9 mouse cellular contexts compared by ENCODE assay signal in genomic region chr2:59628057-59628901, GRCm38 (mm10). TPM values are rescaled to one million over a fixed set of nuclear protein-coding genes. Genes with fewer than 3 reads are reported as not detected.
DNase-seq lines count a peak whose midpoint lies in the region; ATAC-seq lines count a peak whose summit lies in the region.
"Had no signal": no experiment of that assay in that cellular context is flagged by ENCODE, and none has a peak within 500 bp of the region (broad histone marks: within the 10 kb centered on the region; RNA-seq: fewer than 3 reads in every experiment).

No protein-coding gene starts in this region.

- H3K4me1 ChIP-seq in kidney, embryonic 14.5 days (ENCODE audit: control insufficient read depth, insufficient read depth, low read length), result peaks cover 52% of the 10 kb centered on the region

- no peaks in the 10 kb centered on the region for H3K27me3 ChIP-seq in kidney, embryonic 14.5 days (ENCODE audit: control insufficient read depth, insufficient read depth, low read length)
- H3K27me3 ChIP-seq: neural tube, embryonic 13.5 days had no signal

- H3K9ac ChIP-seq in kidney, embryonic 14.5 days (ENCODE audit: low read depth, low read length), result no peak overlapping the region
- H3K9ac ChIP-seq: neural tube, embryonic 13.5 days had no signal

- H3K36me3 ChIP-seq in kidney, embryonic 14.5 days (ENCODE audit: control insufficient read depth, insufficient read depth, low read length), result no peaks in the 10 kb centered on the region; the same call in 1 of the 2 replicates
- H3K36me3 ChIP-seq: neural tube, embryonic 13.5 days had no signal

- H3K27ac ChIP-seq in kidney, embryonic 14.5 days (ENCODE audit: low read depth, low read length), result peak overlapping the region; percentile 55; the same call in 1 of the 2 replicates
- H3K27ac ChIP-seq: neural tube, embryonic 13.5 days had no signal

- no peaks in the 10 kb centered on the region for H3K9me3 ChIP-seq in kidney, embryonic 14.5 days (ENCODE audit: control insufficient read depth, low read length)
- H3K9me3 ChIP-seq: neural tube, embryonic 13.5 days had no signal

- no peak overlapping the region for H3K4me3 ChIP-seq in kidney, embryonic 14.5 days (ENCODE audit: low read length)
- H3K4me3 ChIP-seq: neural tube, embryonic 13.5 days had no signal

- DNase-seq in left cerebral cortex, adult 18-20 months (ENCODE audit: low spot score in 2 of 2), result peak; percentile 14 to 15
- no peak for DNase-seq in left cerebral cortex, adult 11 months (ENCODE audit: low spot score)
- DNase-seq in adrenal gland, postnatal 25 days, result peak; percentile 42
- DNase-seq in gastrocnemius, postnatal 14 days, result peak; percentile 50
- DNase-seq in lung, postnatal 10 days, result peak; percentile 77
- DNase-seq in embryo, embryonic 11 days, result no peak

- ATAC-seq in kidney, embryonic 14.5 days (ENCODE audit: low FRiP score, low TSS enrichment), result peak; percentile 71; the same call in 1 of the 2 replicates
- no peak for ATAC-seq in megakaryocyte progenitor cell, adult 5-6 weeks (replicated peaks; ENCODE audit: poor library complexity)

- 55% methylated on average over 17 of the region's 17 CpGs for WGBS in kidney, embryonic 14.5 days

- intact Hi-C loops in gastrocnemius, postnatal 14 days (cut with DNase I; ENCODE audit: low total_unique reads), result no loop called here

- no peak overlapping the region; the same call in 1 of the 2 replicates for H3K4me2 ChIP-seq in kidney, embryonic 14.5 days (replicated peaks; ENCODE audit: low read depth, low read length)
- H3K4me2 ChIP-seq: neural tube, embryonic 13.5 days had no signal

RNA-seq across cellular contexts. Expression of gene Tanc1, which starts 16.4 kb away (rescaled TPM):
- 10 to 100 TPM; 25.2 to 26.7 TPM for total RNA-seq in left cerebral cortex, adult 18-20 months (2021)
- total RNA-seq in adrenal gland, postnatal 25 days (2021), result 20.2 and 20.6 TPM in 2 replicates
- 10 to 100 TPM; 10.5 to 13.4 TPM for total RNA-seq in gastrocnemius, postnatal 14 days (2021)
- 31.3 and 43.8 TPM in 2 replicates for polyA plus RNA-seq in kidney, embryonic 14.5 days (2014; fragmentation: Nextera tagmentation; extraction: Ambion mirVana)
- total RNA-seq in megakaryocyte progenitor cell, adult 5-6 weeks (2015), result 5.4 and 7.4 TPM in 2 replicates
- 5.1 and 6.1 TPM in 2 replicates for total RNA-seq in megakaryocyte progenitor cell, adult 5-6 weeks (2017)

Comparison
In these comparisons a context has a peak if more than half of its experiments do, and no peak if none do; other contexts are left out.
1. DNase-seq: peak in left cerebral cortex, adult 18-20 months (2 of 2), adrenal gland, postnatal 25 days (single experiment), gastrocnemius, postnatal 14 days (single experiment) and lung, postnatal 10 days (single experiment); none in left cerebral cortex, adult 11 months (single experiment) and embryo, embryonic 11 days (single experiment).